Mouse (Mus musculus) left cerebral cortex, adult 2 months (tissue): Measurements from ENCODE around the gene Psme3. TPM values are rescaled to one million over a fixed set of nuclear protein-coding genes. Genes with fewer than 3 reads are reported as not detected.
A peak's percentile ranks its signal among the peaks of the same experiment; 100 is the strongest.

ENCODE experiments used
- DNase-seq, 2 experiments: peaks; one replicate each; pipeline ENCODE4 v3.0.0; 2021 to 2022; ENCODE audit warnings: low spot score in 2 of 2, mixed read lengths in 1 of 2; ENCODE audit errors: extremely low spot score in 1 of 2
- H3K27ac ChIP-seq: fragments of 200-600 bp; 2 replicates; pipeline ENCODE4 v1.8.1; 2022
- H3K4me3 ChIP-seq: fragments of 200-600 bp; 2 replicates; pipeline ENCODE4 v1.8.1; 2022
- CTCF ChIP-seq: fragments of 200-600 bp; IDR thresholded peaks from 2 replicates; pipeline ENCODE4 v1.8.1; 2022; ENCODE audit warnings: antibody characterized with exemption, mild to moderate bottlenecking, moderate library complexity
- intact Hi-C: fragments of 180-260 bp; cut with DNase I; formaldehyde crosslinking; loops from one replicate; pipeline ENCODE4 v1.15.1; 2025
- long read RNA-seq, 2 experiments: library from polyadenylated mRNA; stranded (forward); transcript quantifications; one replicate each; pipeline ENCODE4 v2.0.0; 2021; ENCODE audit warnings: borderline mapping rate in 2 of 2
- total RNA-seq, 2 experiments: library from RNA; stranded (reverse); gene quantifications; 2 replicates each; pipeline ENCODE4 v1.2.3; 2021

Psme3 gene
- 100 to 1,000 TPM; 125 to 132 TPM for total RNA-seq
- long read RNA-seq, experiment 1, transcript Psme3-201 (11 exons, 2,664 nt): major isoform, 72 of 89 reads
- long read RNA-seq, experiment 1, partial matches to known transcripts: 2 of 89 reads
- long read RNA-seq, experiment 1, other reads (novel, unspliced or antisense): 13 of 89 reads
- long read RNA-seq, experiment 2, transcript Psme3-201 (11 exons, 2,664 nt): major isoform, 36 of 57 reads
- long read RNA-seq, experiment 2, partial matches to known transcripts: 7 of 57 reads
- long read RNA-seq, experiment 2, other reads (novel, unspliced or antisense): 13 of 57 reads

GRCm38 (mm10) chr11:101315665-101316500 is at the start of gene Psme3:
TSS of gene Psme3 (plus strand) at chr11:101316213.
- intact Hi-C loops: no loop called here
- peak within 1 kb of the TSS; percentile 100 for H3K4me3 ChIP-seq
- no peak; the same call in 1 of the 2 replicates for TF ChIP-seq CTCF
- H3K27ac ChIP-seq: peak within 1 kb of the TSS; percentile 87
- peak; percentile 92 to 95 for DNase-seq

DNA sequence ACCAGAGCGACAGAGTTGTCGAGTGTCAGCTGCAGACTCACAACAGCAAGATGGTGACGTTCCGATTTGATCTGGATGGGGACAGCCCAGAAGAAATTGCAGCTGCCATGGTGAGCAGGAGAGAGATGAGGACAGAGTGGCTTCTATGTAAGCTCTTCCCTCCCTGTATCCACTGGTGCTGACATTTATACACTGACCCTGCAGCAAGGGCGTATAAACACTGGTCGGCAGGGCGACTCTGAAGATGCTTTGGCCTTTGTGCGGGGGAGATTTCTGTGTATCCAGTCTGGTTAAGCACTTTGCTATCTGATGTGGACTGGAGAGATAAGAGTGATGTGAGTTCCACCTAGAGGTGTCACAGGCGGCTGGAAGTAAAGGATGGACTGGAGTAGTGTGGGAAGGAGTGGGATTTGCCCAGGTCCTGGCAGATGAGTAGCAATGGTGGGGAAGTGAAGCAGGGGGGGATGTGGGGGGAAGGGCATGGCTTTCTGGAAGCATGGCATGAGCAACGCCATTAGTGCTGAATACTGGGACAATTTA is 46.4 kb upstream of the Psme3 start:
- no peak for DNase-seq
- no peak overlapping the region for H3K27ac ChIP-seq
- intact Hi-C loops: no loop called here
- TF ChIP-seq CTCF: no peak
- no peak overlapping the region for H3K4me3 ChIP-seq

DNA sequence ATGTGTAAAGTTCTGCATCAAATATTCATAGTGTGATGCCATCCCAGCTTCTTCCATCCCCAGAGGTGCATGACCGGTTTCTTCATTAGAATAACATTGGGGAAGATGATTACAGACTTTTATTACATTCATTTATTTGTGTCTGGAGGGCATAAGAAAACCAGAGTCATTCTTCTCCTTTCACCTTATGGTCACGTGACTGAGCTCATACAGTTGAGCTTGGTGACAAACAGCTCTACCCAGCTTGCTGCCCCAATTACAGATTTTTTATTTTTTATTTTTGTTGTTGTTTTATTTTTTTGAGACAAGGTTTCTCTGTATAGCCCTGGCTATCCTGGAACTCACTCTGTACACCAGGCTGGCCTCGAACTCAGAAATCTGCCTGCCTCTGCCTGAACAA is 43.6 kb upstream of the Psme3 start:
- DNase-seq: no peak
- no peak for TF ChIP-seq CTCF
- no peak overlapping the region for H3K27ac ChIP-seq
- no peak overlapping the region for H3K4me3 ChIP-seq
- intact Hi-C loops: no loop called here

DNA sequence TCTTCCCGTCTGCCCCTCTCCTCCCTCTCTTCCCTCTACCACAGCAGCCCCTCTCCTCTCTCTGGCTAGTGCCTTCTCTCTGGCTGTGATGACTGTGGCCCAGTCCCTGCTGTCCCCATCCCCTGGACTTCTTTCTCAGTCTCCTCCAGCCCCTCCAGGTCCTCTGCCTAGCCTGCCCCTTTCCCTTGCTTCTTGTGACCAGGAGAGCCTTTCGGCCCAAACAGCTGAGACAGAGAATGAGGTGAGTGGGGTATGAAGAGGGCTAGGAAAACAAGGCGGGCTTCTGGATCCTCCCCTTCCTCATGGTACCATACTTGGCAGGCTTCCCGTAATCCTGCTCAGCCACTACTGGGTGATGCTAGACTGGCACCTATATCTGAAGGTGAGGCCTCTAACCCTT is 40.7 kb upstream of the Psme3 start:
- no peak overlapping the region for H3K4me3 ChIP-seq
- H3K27ac ChIP-seq: no peak overlapping the region
- DNase-seq: no peak
- TF ChIP-seq CTCF: no peak
- intact Hi-C loops: no loop called here

DNA sequence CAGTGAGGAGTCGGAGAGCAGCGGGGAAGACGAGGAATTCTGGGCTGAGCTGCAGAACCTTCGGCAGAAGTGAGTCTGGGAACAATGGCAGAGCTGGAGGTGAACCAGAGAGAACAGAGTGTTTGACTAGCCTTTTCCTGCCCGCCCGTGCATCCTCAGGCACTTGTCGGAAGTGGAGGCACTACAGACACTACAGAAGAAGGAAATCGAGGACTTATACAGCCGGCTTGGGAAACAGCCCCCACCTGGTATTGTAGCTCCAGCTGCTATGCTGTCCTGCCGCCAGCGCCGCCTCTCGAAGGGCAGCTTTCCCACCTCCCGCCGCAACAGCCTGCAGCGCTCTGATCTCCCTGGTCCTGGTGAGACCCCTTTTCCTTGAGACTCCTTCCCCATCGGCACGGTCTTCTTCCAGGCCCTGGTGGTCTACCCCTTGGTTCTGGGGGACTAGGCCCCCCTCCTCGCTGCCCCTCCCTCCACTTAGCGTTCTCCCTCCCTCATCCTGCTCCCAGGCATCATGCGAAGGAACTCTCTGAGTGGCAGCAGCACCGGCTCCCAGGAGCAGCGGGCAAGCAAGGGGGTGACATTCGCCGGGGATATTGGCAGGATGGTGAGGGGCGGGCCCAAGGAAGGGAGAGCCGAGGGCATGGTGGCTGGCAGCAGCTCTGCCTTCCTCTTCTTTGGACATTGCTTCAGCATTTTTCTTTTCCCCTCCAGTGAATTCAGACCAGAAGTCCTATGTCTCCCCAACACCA is 39.5 kb upstream of the Psme3 start:
- Histone ChIP-seq H3K4me3 (no peak overlapping the region), H3K27ac (no peak overlapping the region)
- intact Hi-C loops: loop anchor here (2.0 kb wide), 1 partner anchor 14 kb away; no protein-coding TSS in a partner anchor
- TF ChIP-seq CTCF: no peak
- DNase-seq: no peak

DNA sequence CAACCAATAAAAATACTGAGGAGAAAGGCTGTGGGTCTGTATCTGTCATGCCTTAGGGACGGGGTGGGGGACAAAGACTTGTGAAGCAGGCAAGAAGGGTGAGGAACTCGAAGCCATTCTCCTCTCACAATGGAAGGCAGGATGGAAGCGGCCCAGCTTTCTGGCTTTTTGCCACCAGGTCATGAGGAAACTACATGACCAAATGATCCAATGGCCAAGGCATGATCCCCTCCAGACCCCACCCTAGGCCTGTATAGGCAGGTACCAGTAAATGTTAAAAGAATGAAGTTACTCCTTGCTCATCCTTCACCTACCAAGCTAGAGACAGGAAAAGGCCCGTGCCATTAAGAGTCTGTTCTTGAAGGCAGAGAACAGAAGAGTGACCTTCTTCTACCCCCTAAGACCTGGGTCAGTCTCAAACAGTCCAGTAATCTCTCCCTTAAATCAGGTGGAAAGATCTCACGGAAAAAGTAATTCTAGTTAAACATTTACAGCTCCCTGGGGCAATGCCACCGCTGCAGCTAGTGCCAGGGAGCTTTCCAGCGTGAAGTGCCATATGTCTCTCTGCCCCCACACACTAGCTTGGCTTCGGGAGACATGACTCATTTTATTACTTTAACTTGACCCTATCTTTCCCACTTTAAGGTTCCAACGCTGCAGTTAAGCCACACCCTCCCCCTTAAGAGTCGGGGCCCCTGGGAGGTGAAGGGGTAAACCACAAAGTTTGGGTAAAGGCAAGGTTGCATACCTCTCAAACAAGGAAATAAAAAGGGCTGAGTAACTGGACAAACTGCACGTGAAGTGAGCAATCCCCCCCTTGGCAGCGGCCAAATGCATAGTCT is 38.4 kb upstream of the Psme3 start:
- H3K27ac ChIP-seq: peak overlapping the region; percentile 91; the same call in 1 of the 2 replicates
- TF ChIP-seq CTCF: no peak
- peak in 1 of 2 experiments; percentile 29 for DNase-seq
- intact Hi-C loops: loop anchor here (2.0 kb wide), 2 partner anchors 15 to 25 kb away; partner anchors contain the start of gene Vps25
- peak overlapping the region; percentile 84 for H3K4me3 ChIP-seq

DNA sequence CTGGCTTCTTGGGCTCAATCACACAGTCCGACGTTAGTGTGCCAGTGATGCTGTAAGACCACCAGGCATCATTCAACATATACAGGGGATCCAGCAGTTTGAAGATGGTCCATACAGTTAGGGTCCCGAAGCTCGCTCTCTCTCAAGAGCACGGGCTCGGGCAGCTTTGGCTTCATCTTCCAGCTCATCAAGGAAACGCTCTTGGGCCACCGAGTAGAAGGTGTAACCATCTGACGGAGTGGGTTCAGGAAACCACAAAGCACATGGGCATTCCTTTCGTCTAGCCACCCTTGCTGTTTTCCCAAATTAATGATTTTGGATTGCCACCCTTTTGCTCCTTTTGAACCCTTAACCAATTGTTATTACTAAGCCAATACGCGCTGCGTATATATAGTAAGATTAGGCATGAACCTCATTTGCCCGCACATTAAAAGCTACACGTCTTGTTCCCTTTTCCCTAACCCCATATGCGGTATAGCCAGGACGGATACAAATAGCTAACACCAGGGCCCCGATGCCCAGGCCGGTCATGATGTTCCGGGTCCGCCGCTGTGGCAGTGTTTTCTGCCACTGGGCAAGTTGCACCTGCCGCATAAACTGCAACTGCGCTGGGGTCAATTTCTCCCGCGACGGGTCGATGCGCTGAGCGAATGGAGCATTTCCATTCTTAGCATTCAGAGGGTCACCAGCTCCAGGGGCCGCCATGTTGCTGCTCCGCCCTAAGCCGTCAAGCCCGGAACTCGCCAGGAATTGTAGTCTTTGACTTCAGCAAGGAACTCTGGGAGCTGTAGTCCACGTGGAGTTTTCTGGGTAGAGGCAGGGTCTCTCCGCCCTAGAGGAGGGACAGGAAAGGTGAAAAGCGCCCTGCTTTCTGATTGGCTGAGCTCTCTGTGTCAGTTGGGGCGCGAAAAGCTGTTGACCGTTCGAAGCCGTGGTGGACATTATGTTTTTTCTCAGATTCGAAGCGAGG is 37.5 kb upstream of the Psme3 start, which contains the start of the genes Cntd1 and Coa3:
Cntd1 (plus strand) TSS at position 790 of the 970 bp plus-strand sequence.
Coa3 (minus strand) TSS at position 892 of the 970 bp plus-strand sequence.
- TF ChIP-seq CTCF: peak; percentile 7
- DNase-seq: peak; percentile 80 to 83
- intact Hi-C loops: loop anchor here (2.0 kb wide), 1 partner anchor 26 kb away; the partner anchor contains the start of gene Vps25
- Histone ChIP-seq H3K4me3 (peak within 1 kb of the TSS; percentile 84), H3K27ac (peak within 1 kb of the TSS; percentile 91)

GRCm38 (mm10) chr11:101279193-101279569 is 36.8 kb upstream of the Psme3 start:
- TF ChIP-seq CTCF: no peak
- no peak for DNase-seq
- H3K27ac ChIP-seq: no peak overlapping the region
- H3K4me3 ChIP-seq: peak overlapping the region; percentile 84
- intact Hi-C loops: loop anchor here (2.0 kb wide), 1 partner anchor 26 kb away; the partner anchor contains the start of gene Vps25

- no peak for DNase-seq
- Histone ChIP-seq H3K4me3 (no peak overlapping the region), H3K27ac (no peak overlapping the region)
- intact Hi-C loops: no loop called here
- no peak for TF ChIP-seq CTCF
These were observed 35.2 kb upstream of the Psme3 start for GRCm38 (mm10) chr11:101280837-101281236.

- intact Hi-C loops: no loop called here
- TF ChIP-seq CTCF: no peak
- Histone ChIP-seq H3K4me3 (no peak overlapping the region), H3K27ac (no peak overlapping the region)
- no peak for DNase-seq
These were observed 33.1 kb upstream of the Psme3 start for GRCm38 (mm10) chr11:101282896-101283295.
